Mouse (Mus musculus) liver, embryonic 14.5 days (tissue): ENCODE data around the gene Smyd4.

Experiments
- CTCF ChIP-seq: IDR thresholded peaks from 2 replicates; pipeline ENCODE4 v1.5.1; 2016; ENCODE audit warnings: antibody characterized with exemption, low read depth, control low read depth
- EP300 ChIP-seq: IDR thresholded peaks from 2 replicates; pipeline ENCODE4 v1.6.1; 2016; ENCODE audit warnings: antibody characterized with exemption, low read depth

GRCm38 (mm10) chr11:75448575-75448974 lies 100.3 kb downstream of the Smyd4 start:
- no peak for TF ChIP-seq CTCF
- TF ChIP-seq EP300 = no peak
